Mouse (Mus musculus) cerebellum, adult 9-11 months (tissue): Measurements from ENCODE around the gene Arid3c.
A peak's percentile ranks its signal among the peaks of the same experiment; 100 is the strongest.
"Not testable (repeated sequence)": the region's sequence is repeated elsewhere in the genome, so short reads cannot be mapped to it uniquely, and the experiment has no call there.

Source experiments
- DNase-seq: peaks from one replicate; pipeline ENCODE4 v3.0.0; 2022

The Arid3c gene

GRCm38 (mm10) chr4:41731052-41731765 lies at the start of gene Arid3c:
Arid3c (minus strand) TSS chr4:41731142.
- no peak for DNase-seq

- not testable (repeated sequence) for DNase-seq
These were observed 44.9 kb upstream of the Arid3c start for GRCm38 (mm10) chr4:41775840-41776239.

- not testable (repeated sequence) for DNase-seq
These were observed 43.6 kb upstream of the Arid3c start for GRCm38 (mm10) chr4:41774506-41774905.

- peak; percentile 93 for DNase-seq
These were observed 43.1 kb upstream of the Arid3c start, which contains the start of gene Ccl27a for GRCm38 (mm10) chr4:41774002-41774401. Ccl27a (minus strand) TSS chr4:41774247.

- peak; percentile 83 for DNase-seq
These were observed 42.6 kb upstream of the Arid3c start for GRCm38 (mm10) chr4:41773502-41773901.

GRCm38 (mm10) chr4:41772946-41773345 lies 42.0 kb upstream of the Arid3c start:
- peak; percentile 67 for DNase-seq

- DNase-seq = peak; percentile 40
These were observed 36.4 kb upstream of the Arid3c start for GRCm38 (mm10) chr4:41767301-41767700.

- not testable (repeated sequence) for DNase-seq
These were observed 32.2 kb upstream of the Arid3c start for GRCm38 (mm10) chr4:41763176-41763575.

GRCm38 (mm10) chr4:41762688-41763114 lies 31.8 kb upstream of the Arid3c start:
- DNase-seq = peak; percentile 71

GRCm38 (mm10) chr4:41762099-41762687 lies 31.3 kb upstream of the Arid3c start:
- DNase-seq = peak; percentile 60

- no peak for DNase-seq
These were observed 30.7 kb upstream of the Arid3c start for GRCm38 (mm10) chr4:41761680-41762079.

- peak; percentile 50 for DNase-seq
These were observed 30.0 kb upstream of the Arid3c start for GRCm38 (mm10) chr4:41760911-41761310.

- peak; percentile 95 for DNase-seq
These were observed 29.4 kb upstream of the Arid3c start for GRCm38 (mm10) chr4:41760288-41760721.

GRCm38 (mm10) chr4:41759656-41760287 lies 28.8 kb upstream of the Arid3c start:
- DNase-seq = peak; percentile 59

- peak; percentile 68 for DNase-seq
These were observed 28.3 kb upstream of the Arid3c start for GRCm38 (mm10) chr4:41759206-41759605.

- no peak for DNase-seq
These were observed 27.8 kb upstream of the Arid3c start for GRCm38 (mm10) chr4:41758701-41759100.

- peak; percentile 59 for DNase-seq
These were observed 27.1 kb upstream of the Arid3c start for GRCm38 (mm10) chr4:41758021-41758420.

- DNase-seq = peak; percentile 50
These were observed 26.4 kb upstream of the Arid3c start for GRCm38 (mm10) chr4:41757321-41757720.

- DNase-seq = peak; percentile 63
These were observed 25.5 kb upstream of the Arid3c start for GRCm38 (mm10) chr4:41756440-41756839.

- DNase-seq = peak; percentile 91
These were observed 24.7 kb upstream of the Arid3c start, which contains the start of gene Sigmar1 for GRCm38 (mm10) chr4:41755338-41756305. Sigmar1 (minus strand) TSS chr4:41756157.

GRCm38 (mm10) chr4:41754797-41755337 lies 23.9 kb upstream of the Arid3c start, which contains the start of gene Galt:
Galt (plus strand) TSS chr4:41755228.
- DNase-seq = peak; percentile 90

- DNase-seq = no peak
These were observed 14.1 kb upstream of the Arid3c start for GRCm38 (mm10) chr4:41745021-41745420.
